Mouse (Mus musculus): Measurements from ENCODE around the gene Klhl24.

DNA sequence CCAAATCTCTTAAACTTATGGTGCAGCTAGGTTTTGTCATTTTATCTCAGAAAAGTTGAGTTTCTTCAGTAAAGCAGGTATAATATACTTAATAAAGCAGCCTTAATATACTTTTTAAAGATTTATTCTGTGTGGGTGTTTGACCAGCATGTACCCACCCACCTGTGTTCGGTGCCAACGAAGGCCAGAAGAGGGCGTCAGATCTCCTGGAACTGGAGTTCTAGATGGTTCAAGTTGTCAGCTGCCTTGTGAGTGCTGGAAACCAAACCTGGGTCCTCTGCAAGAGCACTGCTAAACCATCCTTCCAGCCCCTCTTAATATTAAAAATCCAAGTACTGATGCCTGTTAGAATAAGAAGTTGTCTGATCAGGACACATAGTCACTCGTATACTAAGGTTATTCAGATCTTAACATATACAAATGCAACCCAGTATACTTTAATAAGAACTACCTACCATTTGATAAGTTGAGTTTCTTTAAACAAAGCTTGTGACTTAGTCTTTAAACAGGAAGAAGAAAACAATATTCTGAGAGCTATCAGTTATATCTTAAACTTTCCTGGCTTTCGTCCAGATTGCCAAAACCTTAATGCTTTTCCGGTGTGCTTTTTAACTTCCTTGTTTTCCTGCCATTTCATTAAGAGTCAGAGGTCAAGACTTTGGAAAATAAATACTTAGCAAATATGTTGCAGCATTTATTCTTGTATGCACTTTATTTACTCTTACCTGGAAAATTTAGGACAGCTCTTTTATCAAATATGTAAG is 1.7 kb downstream of the Klhl24 start:
- no peak for TF ChIP-seq CTCF (IDR thresholded peaks at IDR 0.05; ENCODE audit: extremely low read depth, insufficient read length, insufficient replicate concordance, low read depth, low read length)
- TF ChIP-seq POLR2A (IDR thresholded peaks at IDR 0.05; ENCODE audit: low read depth, low read length), result no peak
